Mouse (Mus musculus) small intestine, adult 2 months (tissue): ENCODE measurements around the gene Apba1.

ENCODE experiments used
- CTCF ChIP-seq: fragments of 200-500 bp; IDR thresholded peaks from 2 replicates; pipeline ENCODE4 v1.5.1; 2012; ENCODE audit warnings: low read depth, mild to moderate bottlenecking, control low read depth, inconsistent platforms, low read length, moderate library complexity, mixed read lengths; ENCODE audit not compliant: insufficient replicate concordance, insufficient read length; ENCODE audit errors: extremely low read depth
- POLR2A ChIP-seq: fragments of 200-500 bp; IDR thresholded peaks from 2 replicates; pipeline ENCODE4 v1.6.1; 2012; ENCODE audit warnings: low read depth, mild to moderate bottlenecking, control low read depth, inconsistent platforms, low read length, moderate library complexity

DNA sequence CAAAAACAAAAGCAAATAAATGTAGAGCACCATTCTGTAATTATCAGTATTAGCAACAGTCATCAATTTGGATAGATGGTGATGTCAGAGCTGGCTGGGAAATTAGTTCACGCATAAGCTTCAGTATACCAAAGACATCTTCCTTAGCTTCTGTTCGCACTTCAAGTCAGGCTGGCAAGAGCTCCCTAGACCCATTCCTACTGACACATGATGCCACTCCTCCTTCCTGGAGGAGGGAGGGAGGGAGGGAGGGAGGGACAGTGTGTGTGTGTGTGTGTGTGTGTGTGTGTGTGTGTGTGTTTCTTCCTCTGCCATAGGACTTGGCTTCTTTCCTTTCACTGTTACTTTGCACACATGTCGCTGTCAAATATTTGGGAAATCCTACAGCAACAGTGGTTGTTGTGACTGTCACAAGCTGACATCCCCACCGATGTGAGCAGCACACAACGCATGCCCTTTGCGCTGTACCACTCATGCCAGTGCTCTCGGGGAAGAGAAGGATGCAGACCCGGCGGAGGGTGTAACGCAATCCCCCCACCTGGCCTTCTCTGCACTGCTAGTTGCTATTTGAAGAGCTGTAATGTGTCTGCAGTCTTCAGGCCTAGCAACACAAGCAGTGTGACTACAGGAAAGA, 237.2 kb downstream of the Apba1 start:
- TF ChIP-seq CTCF (no peak), POLR2A (no peak)
